Mouse (Mus musculus) left cerebral cortex, adult 8-10 months (tissue): ENCODE results near the gene Ap5m1. TPM values are rescaled to one million over a fixed set of nuclear protein-coding genes. Genes with fewer than 3 reads are reported as not detected.
"Not testable (repeated sequence)": the region's sequence is repeated elsewhere in the genome, so short reads cannot be mapped to it uniquely, and the experiment has no call there.

Experiments
- DNase-seq, 2 experiments: peaks; one replicate each; pipeline ENCODE4 v3.0.0; 2022; ENCODE audit warnings: low spot score in 2 of 2
- total RNA-seq, 4 experiments: library from RNA; stranded (reverse); gene quantifications; 2 replicates each; pipeline ENCODE4 v1.2.4; 2022

The Ap5m1 gene
- 10 to 100 TPM; 19.5 to 22.6 (median 20.4) TPM for total RNA-seq

GRCm38 (mm10) chr14:49065529-49066273, at the start of gene Ap5m1:
Ap5m1 (plus strand) TSS chr14:49066097.
- no peak for DNase-seq

GRCm38 (mm10) chr14:49019765-49020164, 46.1 kb upstream of the Ap5m1 start:
- DNase-seq: no peak

GRCm38 (mm10) chr14:49027040-49027778, 38.7 kb upstream of the Ap5m1 start:
- no peak for DNase-seq

GRCm38 (mm10) chr14:49027779-49028368, 38.0 kb upstream of the Ap5m1 start:
- no peak for DNase-seq

GRCm38 (mm10) chr14:49028991-49029390, 36.9 kb upstream of the Ap5m1 start:
- no peak for DNase-seq

GRCm38 (mm10) chr14:49045610-49046009, 20.3 kb upstream of the Ap5m1 start:
- DNase-seq: no peak

- no peak for DNase-seq
Observed at GRCm38 (mm10) chr14:49049492-49049891, 16.4 kb upstream of the Ap5m1 start.

- DNase-seq: no peak
Observed at GRCm38 (mm10) chr14:49063838-49064237, 2.1 kb upstream of the Ap5m1 start.

- peak; percentile 95 to 98 for DNase-seq
Observed at GRCm38 (mm10) chr14:49066274-49066823, 452 bp downstream of the Ap5m1 start, which contains the start of gene Exoc5. Exoc5 (minus strand) TSS chr14:49066653.

- DNase-seq: no peak
Observed at GRCm38 (mm10) chr14:49072837-49073236, 6.9 kb downstream of the Ap5m1 start.

GRCm38 (mm10) chr14:49073896-49074295, 8.0 kb downstream of the Ap5m1 start:
- DNase-seq: peak in 1 of 2 experiments; percentile 31

- no peak for DNase-seq
Observed at GRCm38 (mm10) chr14:49074361-49074760, 8.5 kb downstream of the Ap5m1 start.

- no peak for DNase-seq
Observed at GRCm38 (mm10) chr14:49078820-49079219, 12.9 kb downstream of the Ap5m1 start.

GRCm38 (mm10) chr14:49086522-49086921, 20.6 kb downstream of the Ap5m1 start:
- DNase-seq: no peak

GRCm38 (mm10) chr14:49088155-49089048, 22.5 kb downstream of the Ap5m1 start:
- no peak for DNase-seq

GRCm38 (mm10) chr14:49089461-49090058, 23.7 kb downstream of the Ap5m1 start:
- DNase-seq: no peak

GRCm38 (mm10) chr14:49090102-49090501, 24.2 kb downstream of the Ap5m1 start:
- no peak for DNase-seq

GRCm38 (mm10) chr14:49091277-49091676, 25.4 kb downstream of the Ap5m1 start:
- no peak for DNase-seq

GRCm38 (mm10) chr14:49091755-49092154, 25.9 kb downstream of the Ap5m1 start:
- not testable (repeated sequence) for DNase-seq

GRCm38 (mm10) chr14:49118381-49118780, 52.5 kb downstream of the Ap5m1 start:
- DNase-seq: peak in 1 of 2 experiments; percentile 59
